Mouse (Mus musculus) heart, embryonic 12.5 days (tissue): ENCODE measurements around the gene Cxcl14. TPM values are rescaled to one million over a fixed set of nuclear protein-coding genes. Genes with fewer than 3 reads are reported as not detected.
A peak's percentile ranks its signal among the peaks of the same experiment; 100 is the strongest.

Experiments used
- ATAC-seq: fragments of 200-750 bp; cut with Nextera tagmentation; 2 replicates; pipeline ENCODE4 v1.8.0; 2017; ENCODE audit warnings: moderate TSS enrichment, moderate library complexity; ENCODE audit not compliant: insufficient number of reproducible peaks, low FRiP score
- H3K27ac ChIP-seq: fragments of 300-500 bp; sonication (generic); 2 replicates; pipeline ENCODE4 v1.5.1; 2016; ENCODE audit warnings: mild to moderate bottlenecking, moderate library complexity; ENCODE audit not compliant: poor library complexity, severe bottlenecking
- H3K27me3 ChIP-seq: fragments of 300-500 bp; sonication (generic); replicated peaks from 2 replicates; pipeline ENCODE4 v1.6.1; 2016; ENCODE audit warnings: mild to moderate bottlenecking, moderate library complexity
- H3K36me3 ChIP-seq: fragments of 300-500 bp; sonication (generic); 2 replicates; pipeline ENCODE4 v1.6.1; 2016; ENCODE audit warnings: mild to moderate bottlenecking, moderate library complexity
- H3K4me1 ChIP-seq: fragments of 300-500 bp; sonication (generic); replicated peaks from 2 replicates; pipeline ENCODE4 v1.6.1; 2016; ENCODE audit warnings: mild to moderate bottlenecking
- H3K4me2 ChIP-seq: fragments of 300-500 bp; sonication (generic); 2 replicates; pipeline ENCODE4 v1.6.1; 2016; ENCODE audit warnings: mild to moderate bottlenecking, moderate library complexity
- H3K4me3 ChIP-seq: fragments of 300-500 bp; sonication (generic); 2 replicates; pipeline ENCODE4 v1.5.1; 2016; ENCODE audit warnings: mild to moderate bottlenecking
- H3K9ac ChIP-seq: fragments of 300-500 bp; sonication (generic); 2 replicates; pipeline ENCODE4 v1.6.1; 2016; ENCODE audit warnings: mild to moderate bottlenecking, moderate library complexity
- H3K9me3 ChIP-seq: fragments of 300-500 bp; sonication (generic); replicated peaks from 2 replicates; pipeline ENCODE4 v1.6.1; 2016; ENCODE audit warnings: mild to moderate bottlenecking, moderate library complexity
- WGBS: fragments of 180-500 bp; shearing (Covaris S2); methylation state at CpG from one replicate; pipeline ENCODE4 v1.1.7; 2016; 5-methylcytosine and 5-hydroxymethylcytosine counted together
- polyA plus RNA-seq: library from polyadenylated mRNA; unstranded; fragments of >200 nt; fragmentation: Nextera tagmentation; extraction: Ambion mirVana; gene quantifications from 2 replicates; pipeline ENCODE4 v1.2.1, GENCODE M21; 2016

Gene Cxcl14
- polyA plus RNA-seq, 1 experiment from 2014 or later = 1.4 TPM

GRCm38 (mm10) chr13:56251176-56251923 lies 45.0 kb downstream of the Cxcl14 start:
- WGBS = 3% methylated on average over 59 of the region's 59 CpGs
- 0 out of 2 replicates have a peak, but pooled peaks have one; percentile 15 for ATAC-seq
- Histone ChIP-seq H3K4me1 (peaks cover 11% of the 10 kb centered on the region), H3K4me2 (peak overlapping the region; percentile 73), H3K9me3 (no peaks in the 10 kb centered on the region), H3K36me3 (no peaks in the 10 kb centered on the region), H3K4me3 (peak overlapping the region; percentile 45), H3K27ac (no peak overlapping the region), H3K9ac (no peak overlapping the region), H3K27me3 (peaks cover 100% of the 10 kb centered on the region)

GRCm38 (mm10) chr13:56250551-56251161 lies 45.7 kb downstream of the Cxcl14 start:
- 2% methylated on average over 14 of the region's 14 CpGs for WGBS
- Histone ChIP-seq H3K27me3 (peaks cover 100% of the 10 kb centered on the region), H3K9ac (no peak overlapping the region), H3K4me1 (peaks cover 11% of the 10 kb centered on the region), H3K27ac (no peak overlapping the region), H3K36me3 (no peaks in the 10 kb centered on the region), H3K9me3 (no peaks in the 10 kb centered on the region), H3K4me2 (no peak overlapping the region), H3K4me3 (no peak overlapping the region)
- ATAC-seq = no peak

DNA sequence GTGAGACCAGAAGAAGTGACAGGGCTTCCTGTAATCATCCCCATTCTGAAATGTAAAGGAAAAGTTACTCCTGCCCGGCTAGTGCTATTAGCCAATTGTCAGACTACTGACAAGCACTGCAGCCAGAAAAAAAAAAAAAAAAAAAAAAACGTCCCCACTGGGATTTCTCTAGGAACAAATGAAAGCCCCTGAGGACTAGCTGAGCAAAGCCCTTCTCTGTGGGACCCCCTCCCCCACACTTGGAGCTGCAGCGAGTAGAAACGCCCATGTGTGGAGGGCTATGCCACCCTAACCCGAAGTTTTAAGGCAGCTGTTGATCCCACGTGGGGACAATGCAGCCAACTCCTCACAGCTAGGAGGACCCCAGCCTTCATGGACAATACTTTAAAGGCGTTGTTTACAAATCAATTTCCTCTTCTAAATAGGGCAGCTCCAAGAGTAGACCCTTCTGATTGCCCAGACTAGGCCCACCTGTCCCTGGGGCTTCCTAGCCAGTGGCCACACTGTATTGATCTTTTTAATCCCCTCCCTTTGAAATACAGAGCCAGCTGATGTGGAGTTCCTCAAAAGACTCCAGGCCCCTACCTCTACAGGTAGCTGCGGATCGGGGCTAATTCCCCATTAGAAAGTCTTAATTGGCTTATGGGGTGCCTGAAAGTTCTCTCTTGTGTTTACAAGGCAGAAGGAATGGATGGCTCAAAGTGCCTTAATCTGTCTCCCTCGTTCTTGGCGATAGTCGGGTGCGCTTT lies 46.6 kb downstream of the Cxcl14 start:
- peaks cover 92% of the 10 kb centered on the region for H3K27me3 ChIP-seq
- H3K4me3 ChIP-seq = no peak overlapping the region
- H3K27ac ChIP-seq = no peak overlapping the region
- H3K4me2 ChIP-seq = no peak overlapping the region
- WGBS = 2% methylated on average over 13 of the region's 13 CpGs
- no peak overlapping the region for H3K9ac ChIP-seq
- ATAC-seq = no peak
- H3K36me3 ChIP-seq = no peaks in the 10 kb centered on the region
- H3K9me3 ChIP-seq = 0 out of 2 replicates have a peak, but pooled peaks cover 2% of the 10 kb centered on the region
- H3K4me1 ChIP-seq = peaks cover 11% of the 10 kb centered on the region

- WGBS = 75% methylated on average over 5 of the region's 5 CpGs
- no peaks in the 10 kb centered on the region for H3K36me3 ChIP-seq
- no peak overlapping the region for H3K27ac ChIP-seq
- peaks cover 56% of the 10 kb centered on the region for H3K27me3 ChIP-seq
- no peak for ATAC-seq
- no peak overlapping the region for H3K4me3 ChIP-seq
- no peak overlapping the region for H3K9ac ChIP-seq
- no peak overlapping the region for H3K4me2 ChIP-seq
- peaks cover 6% of the 10 kb centered on the region for H3K9me3 ChIP-seq
- no peaks in the 10 kb centered on the region for H3K4me1 ChIP-seq
Measured at GRCm38 (mm10) chr13:56243104-56243503, 53.2 kb downstream of the Cxcl14 start.

DNA sequence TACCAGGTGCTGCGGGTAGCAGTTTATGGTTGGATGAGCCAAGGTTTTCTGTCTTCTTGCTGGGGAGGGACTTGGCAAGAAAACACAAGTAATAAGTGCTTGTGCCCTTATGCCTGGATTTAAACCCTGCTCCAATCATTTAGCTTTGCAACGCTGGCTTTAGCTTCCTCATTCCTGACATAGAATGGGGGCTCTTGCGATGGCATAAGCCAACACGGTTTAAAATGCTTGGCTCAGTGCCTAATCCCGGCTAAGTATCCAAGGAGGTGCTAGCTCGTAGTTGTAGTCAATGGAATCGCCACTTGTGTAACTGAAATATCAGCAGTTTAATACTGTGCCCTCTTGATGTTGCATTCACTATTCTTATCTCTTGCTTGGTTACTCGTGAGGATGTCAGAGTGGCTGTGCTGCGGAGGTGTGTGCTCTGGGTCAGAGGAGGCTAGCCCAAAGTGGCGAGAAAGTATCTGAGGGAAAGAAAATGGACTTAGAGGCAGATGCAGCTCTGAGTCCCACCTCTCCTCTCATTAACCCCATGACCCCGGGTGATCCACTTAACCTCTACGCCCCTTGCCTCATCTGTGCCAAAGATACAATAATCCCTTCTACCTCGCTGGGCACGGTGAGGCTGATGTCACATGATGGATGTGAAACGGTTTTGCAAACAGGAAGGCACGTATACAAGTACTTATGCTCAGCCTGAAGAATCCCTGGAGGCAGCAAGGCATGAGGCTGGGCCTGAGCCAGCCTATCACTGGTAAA lies 56.2 kb downstream of the Cxcl14 start:
- peaks cover 47% of the 10 kb centered on the region for H3K27me3 ChIP-seq
- H3K36me3 ChIP-seq = no peaks in the 10 kb centered on the region
- H3K4me2 ChIP-seq = no peak overlapping the region
- 61% methylated on average over 16 of the region's 16 CpGs for WGBS
- H3K27ac ChIP-seq = no peak overlapping the region
- no peak overlapping the region for H3K9ac ChIP-seq
- H3K9me3 ChIP-seq = peaks cover 6% of the 10 kb centered on the region
- no peaks in the 10 kb centered on the region for H3K4me1 ChIP-seq
- ATAC-seq = no peak
- no peak overlapping the region for H3K4me3 ChIP-seq

Other genes with a start within 250 kb of the Cxcl14 start
- gene H2afy, start 160.2 kb downstream of the Cxcl14 start, polyA plus RNA-seq = 141 and 152 TPM in 2 replicates
- 0.72 and 0.81 TPM in 2 replicates for gene Tifab, start 117.7 kb downstream of the Cxcl14 start, polyA plus RNA-seq
- gene Neurog1, start 44.4 kb downstream of the Cxcl14 start, polyA plus RNA-seq = not detected in 2 replicates
- not detected in 2 replicates for gene Gm3045, start 130.0 kb upstream of the Cxcl14 start, polyA plus RNA-seq
- not detected in 2 replicates for gene Slc25a48, start 141.8 kb upstream of the Cxcl14 start, polyA plus RNA-seq
- not detected in 2 replicates for gene Il9, start 185.7 kb upstream of the Cxcl14 start, polyA plus RNA-seq
- gene Fbxl21, start 225.9 kb upstream of the Cxcl14 start, polyA plus RNA-seq = 1.0 and 1.3 TPM in 2 replicates